Mouse (Mus musculus) layer of hippocampus, postnatal 14 days (tissue): ENCODE measurements around the gene Zfp316. TPM values are rescaled to one million over a fixed set of nuclear protein-coding genes. Genes with fewer than 3 reads are reported as not detected.

ENCODE experiments used
- DNase-seq, 2 experiments: peaks; one replicate each; pipeline ENCODE4 v3.0.0; 2021 to 2022; ENCODE audit warnings: low spot score in 2 of 2, mixed read lengths in 1 of 2
- total RNA-seq, 2 experiments: library from RNA; stranded (reverse); gene quantifications; 2 replicates each; pipeline ENCODE4 v1.2.3; 2021

Zfp316 gene
- total RNA-seq, 2 experiments from 2014 or later, result 20.1 to 20.6 TPM

DNA sequence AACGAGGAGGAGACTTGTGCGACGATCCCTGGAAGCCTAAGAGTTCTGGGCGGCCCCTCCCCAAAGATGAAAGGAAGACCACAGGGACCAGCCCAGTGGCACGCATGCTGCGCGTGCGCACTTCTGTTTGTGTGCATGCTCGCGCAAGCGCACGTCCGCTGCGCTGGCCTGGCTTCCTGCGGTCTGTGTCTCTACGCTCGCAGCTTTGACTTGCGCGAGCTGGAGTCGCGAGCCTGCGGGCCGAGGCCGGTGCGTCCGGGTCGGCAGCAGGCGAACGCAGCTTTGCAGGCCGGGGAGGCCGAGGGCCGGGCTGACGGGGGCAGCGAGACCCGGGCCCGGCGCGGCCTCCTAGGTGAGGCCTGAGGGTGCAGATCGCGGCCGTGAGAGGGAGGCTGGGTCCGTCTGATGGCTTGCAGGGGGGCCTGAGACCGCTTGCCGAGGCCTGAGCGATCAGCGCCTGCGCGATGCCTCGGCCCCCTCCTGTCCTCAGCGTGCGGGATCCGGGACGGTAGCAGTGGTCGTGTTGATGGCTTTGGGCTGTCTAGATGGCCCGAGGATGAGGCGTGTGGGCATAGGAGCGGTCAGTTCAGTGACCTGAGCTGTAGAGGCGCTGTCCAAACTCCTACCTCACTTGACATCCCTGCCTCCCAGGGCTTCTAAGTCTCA, 34.7 kb downstream of the Zfp316 start, which contains the start of gene Zfp12:
Gene Zfp12 (plus strand): TSS at position 136 of the 666 bp plus-strand sequence.
- DNase-seq, result peak; percentile 93 to 98

DNA sequence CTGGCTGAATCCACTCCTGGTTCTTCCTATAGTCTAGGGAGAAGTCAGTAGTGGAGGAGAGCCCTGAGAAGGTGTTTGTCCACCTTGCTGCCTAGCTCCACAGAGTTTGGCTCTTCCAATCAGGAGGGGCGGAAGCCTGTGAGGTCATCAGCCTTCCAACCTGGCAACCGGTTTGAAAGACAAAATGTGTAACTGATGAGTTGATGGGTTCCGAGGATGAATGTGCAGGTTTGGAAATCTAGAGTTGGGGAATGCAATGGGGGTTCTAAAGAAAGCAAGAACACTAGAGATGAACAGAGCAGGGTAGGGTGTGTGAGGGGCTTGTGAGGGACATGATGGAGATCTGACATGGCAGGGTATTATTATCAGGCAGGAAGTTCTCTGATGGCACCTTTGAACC, 43.0 kb downstream of the Zfp316 start, which contains the start of gene Spdye4a:
Gene Spdye4a (minus strand): TSS at position 101 of the 400 bp plus-strand sequence.
- no peak for DNase-seq

DNA sequence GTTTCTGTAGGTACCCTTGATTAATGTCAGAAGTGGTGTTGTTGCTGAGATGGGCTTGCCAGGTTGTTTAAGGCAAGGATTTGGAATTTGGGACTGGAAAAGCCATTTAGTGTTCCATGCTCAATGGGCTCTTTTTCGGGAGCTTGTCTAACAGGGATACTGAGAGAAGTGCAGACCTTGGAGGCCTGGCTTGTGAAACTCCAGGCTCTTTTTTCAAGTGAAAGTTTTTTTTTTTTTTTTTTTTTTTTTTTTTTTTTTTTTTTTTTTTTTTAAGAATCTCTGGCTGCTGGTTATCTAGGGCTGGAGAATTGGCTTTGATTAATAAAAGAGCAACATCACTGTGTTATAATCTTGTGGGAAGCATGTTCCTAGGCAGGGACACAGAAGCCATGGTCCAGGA, 47.5 kb downstream of the Zfp316 start:
- DNase-seq, result no peak

GRCm38 (mm10) chr5:143220996-143221395, 48.8 kb downstream of the Zfp316 start:
- no peak for DNase-seq

GRCm38 (mm10) chr5:143213832-143214231, 56.0 kb downstream of the Zfp316 start:
- DNase-seq, result no peak

GRCm38 (mm10) chr5:143205015-143205414, 64.8 kb downstream of the Zfp316 start:
- no peak for DNase-seq

Other genes with a start within 250 kb of the Zfp316 start
- gene Rnf216, start 157.0 kb downstream of the Zfp316 start, total RNA-seq, result 10 to 100 TPM; 46.4 to 47.4 TPM
- gene Olfr718-ps1, start 122.4 kb downstream of the Zfp316 start, total RNA-seq, result under 1 TPM; 0.10 to 0.12 TPM
- 10 to 100 TPM; 15.2 to 16.6 TPM for gene Rbak, start 89.2 kb downstream of the Zfp316 start, total RNA-seq
- gene Spdye4b, start 89.0 kb downstream of the Zfp316 start, total RNA-seq, result not detected
- gene Spdye4a, start 43.1 kb downstream of the Zfp316 start, total RNA-seq, result not detected
- 10 to 100 TPM; 25.5 to 25.6 TPM for gene Zfp12, start 34.9 kb downstream of the Zfp316 start, total RNA-seq
- gene Zfp853, start 23.6 kb upstream of the Zfp316 start, total RNA-seq, result 1 to 10 TPM; 7.7 to 7.9 TPM
- 10 to 100 TPM; 20.8 to 23.1 TPM for gene E130309D02Rik, start 45.3 kb upstream of the Zfp316 start, total RNA-seq
- gene Zdhhc4, start 59.2 kb upstream of the Zfp316 start, total RNA-seq, result 10 to 100 TPM; 41.8 to 47.1 TPM
- 1 to 10 TPM; 4.1 to 8.1 TPM for gene Grid2ip, start 87.3 kb upstream of the Zfp316 start, total RNA-seq
- 10 to 100 TPM; 42.9 to 49.7 TPM for gene Kdelr2, start 133.8 kb upstream of the Zfp316 start, total RNA-seq
- gene Daglb, start 194.6 kb upstream of the Zfp316 start, total RNA-seq, result 10 to 100 TPM; 22.8 to 22.9 TPM